Mouse (Mus musculus): ENCODE data around the gene Utrn.

DNA sequence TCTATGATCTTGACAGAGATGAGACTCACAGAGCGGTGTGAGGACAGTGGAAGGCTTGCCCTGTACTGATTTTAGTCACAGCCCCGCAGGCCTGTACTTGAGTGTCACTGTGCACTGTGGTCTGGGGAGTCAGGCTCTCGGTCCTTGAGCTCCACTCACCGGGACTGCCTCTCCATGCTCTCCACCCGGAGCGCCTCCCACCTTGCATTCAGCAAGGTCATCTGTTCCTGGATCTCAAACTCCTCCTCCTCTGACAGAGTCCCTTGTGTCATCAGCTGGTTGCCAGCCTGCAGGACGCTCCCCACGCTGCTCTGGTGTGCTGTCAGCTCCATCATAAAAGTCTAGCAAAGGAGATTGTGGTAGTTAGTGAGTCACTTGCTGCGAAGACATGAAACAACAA lies 131.2 kb downstream of the Utrn start:
- TF ChIP-seq TAL1 (conservative IDR thresholded peaks at IDR 0.05; ENCODE audit: low read depth, low read length) (no peak), CTCF (IDR thresholded peaks at IDR 0.05; ENCODE audit: low read depth, low read length) (no peak)
